Mouse (Mus musculus): ENCODE measurements around the gene Birc3. TPM values are rescaled to one million over a fixed set of nuclear protein-coding genes. Genes with fewer than 3 reads are reported as not detected.

The Birc3 gene
- polyA plus RNA-seq, 1 experiment from 2014 or later = 9.4 TPM

DNA sequence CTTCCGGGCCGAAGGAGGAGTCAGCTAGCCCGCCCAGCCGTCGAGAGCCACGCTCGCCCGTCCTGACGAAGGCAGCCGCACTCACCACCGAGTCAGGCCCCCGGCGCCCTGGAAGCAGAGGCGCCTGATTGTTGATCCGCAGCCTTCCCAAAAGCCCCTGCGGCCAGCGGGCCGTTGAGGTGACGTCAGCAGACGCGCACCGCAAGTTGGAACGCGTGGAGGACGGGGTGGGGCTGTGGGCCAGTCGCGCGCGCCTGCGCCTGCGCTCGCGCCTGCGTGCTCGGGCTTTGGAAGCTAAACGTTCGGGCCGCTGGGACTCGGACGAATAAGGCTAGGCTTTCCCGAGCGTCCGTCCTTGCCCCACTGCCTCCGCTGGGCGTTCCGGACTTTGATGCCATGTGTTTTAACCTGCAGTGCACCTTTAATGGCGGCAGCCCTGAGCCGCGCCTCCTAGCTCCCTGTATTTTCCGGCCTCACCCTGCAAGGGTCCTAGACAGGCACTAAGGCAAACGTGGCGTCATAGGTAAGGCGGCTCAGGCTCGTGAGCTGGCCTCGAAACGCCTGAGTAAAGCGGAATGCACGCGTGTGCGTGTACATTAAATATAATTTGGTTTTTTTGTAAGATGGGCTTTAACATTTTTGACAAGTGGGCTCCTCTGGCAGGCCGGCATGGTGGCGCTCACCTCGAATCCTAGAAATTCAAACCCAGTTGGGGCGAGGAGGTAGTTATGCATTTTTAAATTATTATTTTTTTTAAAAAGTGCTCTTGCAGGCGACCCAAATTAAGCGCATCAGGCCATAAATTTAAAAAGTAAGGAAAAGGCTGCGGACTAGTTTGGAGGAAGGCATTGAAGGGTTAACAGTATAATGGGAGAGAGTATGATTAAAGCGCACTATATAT is 35.8 kb downstream of the Birc3 start, which contains the start of gene Birc2:
TSS of gene Birc2 (minus strand) at position 160 of the 901 bp plus-strand sequence.
- Histone ChIP-seq H3K27me3 (replicated peaks; ENCODE audit: control insufficient read depth, insufficient read depth, low read length) (no peaks in the 10 kb centered on the region), H3K4me2 (ENCODE audit: low read length) (peak within 1 kb of the TSS; percentile 90), H3K27ac (ENCODE audit: low read depth) (peak within 1 kb of the TSS; percentile 98), H3K9me3 (ENCODE audit: control insufficient read depth, low read length) (no peaks in the 10 kb centered on the region), H3K4me3 (ENCODE audit: low read depth, low read length) (peak within 1 kb of the TSS; percentile 65), H3K9ac (ENCODE audit: low read length) (peak within 1 kb of the TSS; percentile 85), H3K36me3 (ENCODE audit: control insufficient read depth, insufficient read depth, low read length) (peaks cover 25% of the 10 kb centered on the region), H3K4me1 (replicated peaks; ENCODE audit: control insufficient read depth, insufficient read depth, low read length) (peaks cover 8% of the 10 kb centered on the region; the same call in 1 of the 2 replicates)
- WGBS = under 1% methylated on average over 57 of the region's 68 CpGs
- DNase-seq (ENCODE audit: low spot score) (peak; percentile 96), ATAC-seq (replicated peaks; ENCODE audit: low FRiP score, low TSS enrichment, low read depth) (peak; percentile 97)

DNA sequence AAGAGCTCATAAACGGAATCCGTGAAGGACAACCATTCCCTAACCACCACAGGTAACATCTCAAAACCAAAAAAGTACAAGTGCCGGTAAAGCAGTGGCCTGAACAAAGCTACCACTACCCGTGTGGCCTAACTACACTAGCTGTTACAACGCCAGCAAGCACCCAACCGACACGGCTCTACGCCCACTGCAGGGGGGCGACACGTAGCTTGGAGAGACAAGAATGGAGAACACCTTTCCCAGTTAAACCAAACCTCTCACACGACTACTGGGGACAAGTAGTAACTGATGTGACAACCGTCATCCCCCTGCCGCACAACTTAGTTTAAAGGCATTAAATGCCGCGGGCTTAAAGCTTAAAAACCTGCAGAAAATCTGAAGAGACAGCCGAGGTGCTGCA is 36.7 kb downstream of the Birc3 start:
- Histone ChIP-seq H3K4me3 (ENCODE audit: low read depth, low read length) (peak overlapping the region; percentile 65), H3K4me2 (ENCODE audit: low read length) (peak overlapping the region; percentile 90), H3K9me3 (ENCODE audit: control insufficient read depth, low read length) (no peaks in the 10 kb centered on the region), H3K27ac (ENCODE audit: low read depth) (peak overlapping the region; percentile 98), H3K36me3 (ENCODE audit: control insufficient read depth, insufficient read depth, low read length) (peaks cover 26% of the 10 kb centered on the region), H3K27me3 (replicated peaks; ENCODE audit: control insufficient read depth, insufficient read depth, low read length) (no peaks in the 10 kb centered on the region), H3K4me1 (replicated peaks; ENCODE audit: control insufficient read depth, insufficient read depth, low read length) (peaks cover 8% of the 10 kb centered on the region; the same call in 1 of the 2 replicates), H3K9ac (ENCODE audit: low read length) (peak overlapping the region; percentile 85)
- 0% methylated on average over 16 of the region's 16 CpGs for WGBS
- ATAC-seq (replicated peaks; ENCODE audit: low FRiP score, low TSS enrichment, low read depth) = peak; percentile 26; the same call in 1 of the 2 replicates
- DNase-seq (ENCODE audit: low spot score) = peak; percentile 85

DNA sequence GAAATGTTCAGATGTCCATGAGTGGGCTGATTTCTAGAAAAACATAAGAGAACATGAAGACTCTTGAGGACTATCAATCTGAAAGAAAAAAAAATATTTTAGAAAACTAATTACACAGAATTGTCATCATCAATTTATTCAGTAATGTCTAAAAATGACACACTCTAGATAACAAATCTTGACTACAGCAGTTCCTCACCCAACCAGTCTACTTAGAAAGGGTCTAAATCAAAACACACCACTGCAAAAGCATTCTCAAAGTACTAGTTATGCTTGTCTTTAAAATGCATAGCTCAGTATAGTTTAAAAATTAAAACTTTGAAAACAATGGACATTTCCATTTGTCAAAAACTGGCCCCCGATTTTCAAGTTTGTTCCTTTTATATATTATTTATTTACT is 37.7 kb downstream of the Birc3 start:
- H3K27me3 ChIP-seq (replicated peaks; ENCODE audit: control insufficient read depth, insufficient read depth, low read length) = no peaks in the 10 kb centered on the region
- 88% methylated on average over 1 of the region's 1 CpGs for WGBS
- peaks cover 8% of the 10 kb centered on the region; the same call in 1 of the 2 replicates for H3K4me1 ChIP-seq (replicated peaks; ENCODE audit: control insufficient read depth, insufficient read depth, low read length)
- H3K4me3 ChIP-seq (ENCODE audit: low read depth, low read length) = no peak overlapping the region
- ATAC-seq (replicated peaks; ENCODE audit: low FRiP score, low TSS enrichment, low read depth) (no peak), DNase-seq (ENCODE audit: low spot score) (no peak)
- no peak overlapping the region for H3K27ac ChIP-seq (ENCODE audit: low read depth)
- H3K9me3 ChIP-seq (ENCODE audit: control insufficient read depth, low read length) = no peaks in the 10 kb centered on the region
- peak overlapping the region; percentile 90 for H3K4me2 ChIP-seq (ENCODE audit: low read length)
- peaks cover 26% of the 10 kb centered on the region for H3K36me3 ChIP-seq (ENCODE audit: control insufficient read depth, insufficient read depth, low read length)
- no peak overlapping the region for H3K9ac ChIP-seq (ENCODE audit: low read length)

DNA sequence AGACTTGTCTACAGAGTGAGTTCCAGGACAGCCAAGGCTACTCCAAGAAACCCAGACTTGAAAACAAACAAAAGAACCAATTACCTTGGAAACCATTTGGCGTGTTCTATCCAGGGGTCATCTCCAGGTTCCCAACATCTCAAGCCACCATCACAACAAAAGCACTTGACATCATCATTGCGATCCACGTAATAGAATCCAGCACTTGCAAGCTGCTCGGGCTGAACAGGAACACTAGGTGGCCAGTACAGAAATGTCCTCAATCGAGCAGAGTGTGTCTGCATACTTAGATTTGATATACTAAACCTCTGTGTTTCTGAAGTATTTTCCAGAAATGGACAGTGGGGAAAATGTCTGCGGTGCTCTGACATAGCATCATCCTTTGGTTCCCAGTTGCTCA is 39.6 kb downstream of the Birc3 start:
- Histone ChIP-seq H3K9ac (ENCODE audit: low read length) (no peak overlapping the region), H3K4me1 (replicated peaks; ENCODE audit: control insufficient read depth, insufficient read depth, low read length) (peaks cover 8% of the 10 kb centered on the region; the same call in 1 of the 2 replicates), H3K27me3 (replicated peaks; ENCODE audit: control insufficient read depth, insufficient read depth, low read length) (no peaks in the 10 kb centered on the region), H3K4me2 (ENCODE audit: low read length) (no peak overlapping the region; the same call in 1 of the 2 replicates), H3K36me3 (ENCODE audit: control insufficient read depth, insufficient read depth, low read length) (peaks cover 26% of the 10 kb centered on the region), H3K9me3 (ENCODE audit: control insufficient read depth, low read length) (no peaks in the 10 kb centered on the region), H3K27ac (ENCODE audit: low read depth) (no peak overlapping the region), H3K4me3 (ENCODE audit: low read depth, low read length) (no peak overlapping the region)
- no peak for ATAC-seq (replicated peaks; ENCODE audit: low FRiP score, low TSS enrichment, low read depth)
- WGBS = 88% methylated on average over 6 of the region's 6 CpGs
- no peak for DNase-seq (ENCODE audit: low spot score)

DNA sequence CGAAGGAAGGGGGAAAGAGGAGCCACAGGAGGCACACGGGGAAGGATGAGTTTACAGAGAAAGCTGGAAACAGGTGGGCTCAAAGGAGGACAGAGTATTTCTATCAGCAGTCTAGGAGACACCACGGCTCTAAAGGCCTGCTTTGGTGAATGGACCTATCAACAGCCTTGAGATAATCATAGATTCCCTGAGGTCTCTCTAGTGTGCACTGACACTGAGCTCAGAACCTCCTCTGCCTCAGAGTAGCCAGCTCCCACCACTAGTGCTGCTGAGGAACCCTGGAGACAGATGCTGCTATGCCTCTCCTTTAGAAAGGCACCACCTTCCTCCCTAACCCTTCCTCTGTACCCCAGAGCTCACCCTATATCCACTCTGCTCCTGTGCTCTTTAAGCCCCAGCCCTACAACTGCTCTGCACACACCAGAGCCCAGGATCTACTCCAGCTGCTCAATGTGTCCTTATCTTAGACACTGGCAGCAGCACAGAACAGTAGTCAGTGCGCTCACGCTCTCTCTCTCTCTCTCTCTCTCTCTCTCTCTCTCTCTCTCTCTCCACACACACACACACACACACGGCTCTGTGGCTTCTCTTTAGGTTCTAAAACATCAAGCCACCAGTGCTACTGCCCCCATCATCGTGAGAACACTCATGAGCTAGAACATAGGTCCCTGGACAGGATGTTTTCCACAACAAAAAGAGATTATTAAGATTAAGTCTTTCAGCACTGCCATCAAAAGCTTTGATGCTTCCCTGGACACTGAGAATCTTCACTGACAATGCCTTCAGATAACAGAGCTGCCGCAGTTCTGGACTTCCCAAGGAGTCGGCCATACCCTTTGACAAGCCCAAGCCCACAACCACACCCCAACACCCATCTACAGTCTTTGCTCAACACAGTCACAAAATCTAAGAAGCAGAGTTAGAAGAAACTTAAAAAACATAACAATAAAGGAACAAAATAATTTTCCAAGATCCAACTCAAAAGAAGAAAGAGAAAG is 43.2 kb downstream of the Birc3 start:
- Histone ChIP-seq H3K4me3 (ENCODE audit: low read depth, low read length) (no peak overlapping the region), H3K4me1 (replicated peaks; ENCODE audit: control insufficient read depth, insufficient read depth, low read length) (peaks cover 3% of the 10 kb centered on the region; the same call in 1 of the 2 replicates), H3K36me3 (ENCODE audit: control insufficient read depth, insufficient read depth, low read length) (peaks cover 34% of the 10 kb centered on the region), H3K9ac (ENCODE audit: low read length) (no peak overlapping the region), H3K27ac (ENCODE audit: low read depth) (no peak overlapping the region), H3K27me3 (replicated peaks; ENCODE audit: control insufficient read depth, insufficient read depth, low read length) (no peaks in the 10 kb centered on the region), H3K4me2 (ENCODE audit: low read length) (no peak overlapping the region), H3K9me3 (ENCODE audit: control insufficient read depth, low read length) (no peaks in the 10 kb centered on the region)
- 83% methylated on average over 9 of the region's 9 CpGs for WGBS
- peak; percentile 46 for DNase-seq (ENCODE audit: low spot score)
- no peak for ATAC-seq (replicated peaks; ENCODE audit: low FRiP score, low TSS enrichment, low read depth)

DNA sequence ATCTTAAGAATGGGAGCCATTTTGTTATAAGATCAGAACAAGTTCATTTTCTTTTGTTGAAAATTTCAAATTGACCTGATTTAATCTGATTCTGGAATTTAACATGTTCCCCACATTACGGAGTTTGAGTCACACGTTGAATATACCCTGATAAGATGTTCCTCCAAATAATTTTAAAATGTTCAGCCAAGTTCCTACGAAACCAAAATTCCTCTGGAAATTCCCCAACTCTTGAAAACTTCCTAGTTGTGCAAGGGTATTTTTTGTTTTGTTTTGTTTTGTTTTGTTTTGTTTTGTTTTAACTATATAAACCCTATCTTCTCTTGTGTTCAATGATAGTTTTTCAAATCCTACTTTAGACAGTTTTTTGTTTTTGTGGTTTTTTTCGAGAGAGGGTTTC is 44.3 kb downstream of the Birc3 start:
- H3K27me3 ChIP-seq (replicated peaks; ENCODE audit: control insufficient read depth, insufficient read depth, low read length) = no peaks in the 10 kb centered on the region
- peaks cover 26% of the 10 kb centered on the region for H3K36me3 ChIP-seq (ENCODE audit: control insufficient read depth, insufficient read depth, low read length)
- DNase-seq (ENCODE audit: low spot score) = no peak
- H3K4me3 ChIP-seq (ENCODE audit: low read depth, low read length) = no peak overlapping the region
- H3K27ac ChIP-seq (ENCODE audit: low read depth) = no peak overlapping the region
- H3K9me3 ChIP-seq (ENCODE audit: control insufficient read depth, low read length) = no peaks in the 10 kb centered on the region
- 90% methylated on average over 4 of the region's 4 CpGs for WGBS
- H3K4me2 ChIP-seq (ENCODE audit: low read length) = no peak overlapping the region
- peaks cover 3% of the 10 kb centered on the region; the same call in 1 of the 2 replicates for H3K4me1 ChIP-seq (replicated peaks; ENCODE audit: control insufficient read depth, insufficient read depth, low read length)
- no peak overlapping the region for H3K9ac ChIP-seq (ENCODE audit: low read length)
- no peak for ATAC-seq (replicated peaks; ENCODE audit: low FRiP score, low TSS enrichment, low read depth)

DNA sequence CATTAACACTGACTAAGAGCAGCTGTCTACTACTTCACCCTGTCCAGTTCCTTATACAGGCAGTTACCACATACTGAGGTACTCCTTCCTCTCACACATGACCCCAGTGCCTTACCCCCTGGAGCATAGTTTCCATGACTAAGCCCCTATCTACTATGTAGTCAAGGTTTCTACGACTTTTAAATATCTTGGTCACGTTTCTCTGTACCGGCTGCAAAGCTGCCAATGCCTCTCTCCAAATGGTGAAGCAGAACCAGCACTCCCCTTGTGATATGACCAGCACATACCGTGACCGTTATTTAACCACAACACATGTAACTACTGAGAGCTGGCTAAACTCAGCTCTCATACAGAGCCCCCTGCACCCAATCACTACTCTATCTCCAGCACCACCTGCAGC is 48.1 kb downstream of the Birc3 start:
- ATAC-seq (replicated peaks; ENCODE audit: low FRiP score, low TSS enrichment, low read depth) = no peak
- Histone ChIP-seq H3K4me2 (ENCODE audit: low read length) (no peak overlapping the region), H3K9ac (ENCODE audit: low read length) (no peak overlapping the region), H3K27ac (ENCODE audit: low read depth) (no peak overlapping the region), H3K36me3 (ENCODE audit: control insufficient read depth, insufficient read depth, low read length) (peaks cover 37% of the 10 kb centered on the region), H3K4me3 (ENCODE audit: low read depth, low read length) (no peak overlapping the region), H3K4me1 (replicated peaks; ENCODE audit: control insufficient read depth, insufficient read depth, low read length) (no peaks in the 10 kb centered on the region), H3K9me3 (ENCODE audit: control insufficient read depth, low read length) (no peaks in the 10 kb centered on the region), H3K27me3 (replicated peaks; ENCODE audit: control insufficient read depth, insufficient read depth, low read length) (no peaks in the 10 kb centered on the region)
- DNase-seq (ENCODE audit: low spot score) = peak; percentile 42
- 94% methylated on average over 5 of the region's 5 CpGs for WGBS

DNA sequence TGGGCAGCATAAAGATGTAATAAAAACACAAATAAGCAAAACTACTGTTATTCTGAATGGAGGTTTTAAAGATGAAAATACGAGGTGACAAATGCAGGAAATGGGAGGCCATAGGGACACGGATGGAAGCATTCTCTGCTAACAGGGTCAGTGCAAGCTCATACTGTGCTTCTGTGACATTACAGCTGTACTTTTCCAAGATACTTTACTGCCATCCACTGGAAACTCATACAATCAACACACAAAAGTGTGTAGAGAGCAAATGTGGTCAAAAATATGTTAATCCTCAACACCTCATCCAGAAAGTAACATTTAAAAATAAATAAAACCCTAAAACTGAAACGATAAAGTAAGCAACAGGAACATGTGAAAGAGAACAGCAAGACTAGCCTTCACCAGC is 50.2 kb downstream of the Birc3 start:
- no peak overlapping the region for H3K27ac ChIP-seq (ENCODE audit: low read depth)
- H3K4me3 ChIP-seq (ENCODE audit: low read depth, low read length) = no peak overlapping the region
- H3K9me3 ChIP-seq (ENCODE audit: control insufficient read depth, low read length) = no peaks in the 10 kb centered on the region
- H3K4me2 ChIP-seq (ENCODE audit: low read length) = no peak overlapping the region
- ATAC-seq (replicated peaks; ENCODE audit: low FRiP score, low TSS enrichment, low read depth) (no peak), DNase-seq (ENCODE audit: low spot score) (no peak)
- H3K27me3 ChIP-seq (replicated peaks; ENCODE audit: control insufficient read depth, insufficient read depth, low read length) = no peaks in the 10 kb centered on the region
- H3K36me3 ChIP-seq (ENCODE audit: control insufficient read depth, insufficient read depth, low read length) = peaks cover 57% of the 10 kb centered on the region
- H3K9ac ChIP-seq (ENCODE audit: low read length) = no peak overlapping the region
- H3K4me1 ChIP-seq (replicated peaks; ENCODE audit: control insufficient read depth, insufficient read depth, low read length) = no peaks in the 10 kb centered on the region
- 79% methylated on average over 3 of the region's 3 CpGs for WGBS

Data from intestine, embryonic 14.5 days (tissue).